Comparison of ENCODE assay signal across 15 mouse cellular contexts in genomic region chr2:77220960-77221359, GRCm38 (mm10). TPM values are rescaled to one million over a fixed set of nuclear protein-coding genes. Genes with fewer than 3 reads are reported as not detected.
DNase-seq lines count a peak whose midpoint lies in the region; ATAC-seq and TF ChIP-seq lines count a peak whose summit lies in the region.
"Had no signal": no experiment of that assay in that cellular context is flagged by ENCODE, and none has a peak within 500 bp of the region (broad histone marks: within the 10 kb centered on the region; RNA-seq: fewer than 3 reads in every experiment).

No protein-coding gene starts in this region.

- no peak for TF ChIP-seq CTCF in brain, embryonic 14.5 days (IDR thresholded peaks at IDR 0.05; ENCODE audit: borderline replicate concordance, extremely low read depth, insufficient read depth, insufficient read length)
- no peak for TF ChIP-seq CTCF in gastrocnemius, adult 2 months (IDR thresholded peaks at IDR 0.05)

- no peaks in the 10 kb centered on the region for H3K4me1 ChIP-seq in embryonic facial prominence, embryonic 14.5 days (ENCODE audit: control insufficient read depth, insufficient read depth, low read length)
- no peaks in the 10 kb centered on the region for H3K4me1 ChIP-seq in embryonic facial prominence, embryonic 10.5 days

- intact Hi-C loops in gastrocnemius, adult 2 months (cut with DNase I): no loop called here

- peak; percentile 22 for DNase-seq in embryonic facial prominence, embryonic 14.5 days (ENCODE audit: low spot score)
- no peak for DNase-seq in embryonic facial prominence, embryonic 10.5 days (ENCODE audit: low spot score)
- DNase-seq in left cerebral cortex, adult 11 months (ENCODE audit: low spot score): peak; percentile 33
- DNase-seq in left cerebral cortex, adult 8-10 months (ENCODE audit: low spot score in 2 of 2): no peak
- DNase-seq in brain, embryonic 14.5 days (ENCODE audit: low read depth): peak; percentile 50
- DNase-seq in gastrocnemius, adult 2 months: no peak
- DNase-seq in gastrocnemius, postnatal 4 days (ENCODE audit: low spot score in 2 of 2): no peak
- DNase-seq: adrenal gland, adult 8-10 months; heart, adult 18-20 months; heart, postnatal 10 days had no signal

- H3K27ac ChIP-seq in embryonic facial prominence, embryonic 14.5 days (replicated peaks; ENCODE audit: low read depth, low read length): no peak overlapping the region
- no peak overlapping the region for H3K27ac ChIP-seq in embryonic facial prominence, embryonic 10.5 days (replicated peaks)
- no peak overlapping the region for H3K27ac ChIP-seq in gastrocnemius, adult 2 months
- H3K27ac ChIP-seq: embryonic facial prominence, embryonic 13.5 days; kidney, postnatal 0 days had no signal

- H3K36me3 ChIP-seq in embryonic facial prominence, embryonic 14.5 days (ENCODE audit: control insufficient read depth, insufficient read depth, low read length): peaks cover 19% of the 10 kb centered on the region; the same call in 1 of the 2 replicates
- H3K36me3 ChIP-seq in embryonic facial prominence, embryonic 10.5 days (replicated peaks): peaks cover 30% of the 10 kb centered on the region
- H3K36me3 ChIP-seq in myocyte (ENCODE audit: control insufficient read depth, insufficient read depth): peaks cover 13% of the 10 kb centered on the region

- no peaks in the 10 kb centered on the region for H3K9me3 ChIP-seq in embryonic facial prominence, embryonic 14.5 days (ENCODE audit: control insufficient read depth, low read length)
- no peaks in the 10 kb centered on the region for H3K9me3 ChIP-seq in embryonic facial prominence, embryonic 10.5 days
- H3K9me3 ChIP-seq: embryonic facial prominence, embryonic 13.5 days had no signal

- TF ChIP-seq POLR2A in brain, embryonic 14.5 days (IDR thresholded peaks at IDR 0.05; ENCODE audit: borderline replicate concordance, extremely low read depth, insufficient read depth, insufficient read length, poor library complexity, severe bottlenecking): no peak
- no peak for TF ChIP-seq POLR2A in myocyte (IDR thresholded peaks at IDR 0.05; ENCODE audit: insufficient read length, low read depth)

- H3ac ChIP-seq in myocyte (ENCODE audit: control insufficient read depth, insufficient read length): no peak overlapping the region

- H3K4me2 ChIP-seq in embryonic facial prominence, embryonic 14.5 days (ENCODE audit: low read depth, low read length): no peak overlapping the region
- H3K4me2 ChIP-seq in myocyte (ENCODE audit: low read depth): no peak overlapping the region
- H3K4me2 ChIP-seq: embryonic facial prominence, embryonic 13.5 days; liver, embryonic 11.5 days had no signal

- WGBS in embryonic facial prominence, embryonic 14.5 days: 82% methylated on average over 2 of the region's 2 CpGs
- WGBS in embryonic facial prominence, embryonic 10.5 days: 85% methylated on average over 2 of the region's 2 CpGs

- H3K4me3 ChIP-seq in embryonic facial prominence, embryonic 14.5 days (ENCODE audit: low read depth, low read length): no peak overlapping the region
- H3K4me3 ChIP-seq in embryonic facial prominence, embryonic 10.5 days: no peak overlapping the region
- no peak overlapping the region for H3K4me3 ChIP-seq in myocyte
- H3K4me3 ChIP-seq in gastrocnemius, adult 2 months: no peak overlapping the region
- H3K4me3 ChIP-seq: embryonic facial prominence, embryonic 13.5 days had no signal

- H3K79me2 ChIP-seq in myocyte (ENCODE audit: control insufficient read depth, insufficient read depth): no peaks in the 10 kb centered on the region

- no peak for ATAC-seq in embryonic facial prominence, embryonic 14.5 days (ENCODE audit: low read depth)
- ATAC-seq: inflammation-experienced regulatory T-cells, adult 6 months had no signal

- H3K27me3 ChIP-seq in embryonic facial prominence, embryonic 14.5 days (replicated peaks; ENCODE audit: control insufficient read depth, insufficient read depth, low read length): no peaks in the 10 kb centered on the region
- H3K27me3 ChIP-seq in embryonic facial prominence, embryonic 10.5 days (replicated peaks; ENCODE audit: low read depth, poor library complexity, severe bottlenecking): no peaks in the 10 kb centered on the region
- no peaks in the 10 kb centered on the region for H3K27me3 ChIP-seq in myocyte (ENCODE audit: control insufficient read depth, insufficient read depth, insufficient read length)
- H3K27me3 ChIP-seq: embryonic facial prominence, embryonic 13.5 days had no signal

- no peak overlapping the region for H3K9ac ChIP-seq in embryonic facial prominence, embryonic 14.5 days (ENCODE audit: low read depth, low read length)
- H3K9ac ChIP-seq: embryonic facial prominence, embryonic 13.5 days had no signal

TF ChIP-seq in myocyte, 11 proteins besides CTCF, POLR2A, EP300 and RAD21:
- TF ChIP-seq MAX (IDR thresholded peaks at IDR 0.05; ENCODE audit: low read depth): no peak
- peak in 2 of 3 experiments; percentile 3 to 11 for TF ChIP-seq MYOD1 (IDR thresholded peaks at IDR 0.05; ENCODE audit: control insufficient read depth in 1 of 3, insufficient read length in 2 of 3, low read depth in 2 of 3)
- peak in 1 of 3 experiments; percentile 13 for TF ChIP-seq MYOG (IDR thresholded peaks at IDR 0.05; ENCODE audit: control insufficient read depth in 1 of 3, insufficient read depth in 1 of 3, insufficient read length in 2 of 3, low read depth in 2 of 3)
- no peak for TF ChIP-seq REST (IDR thresholded peaks at IDR 0.05; ENCODE audit: insufficient read depth, insufficient read length)
TF ChIP-seq in myocyte: peak in this region for 2.

RNA-seq across cellular contexts. Expression of gene Ccdc141, which starts 50.5 kb away (rescaled TPM):
- polyA plus RNA-seq in embryonic facial prominence, embryonic 14.5 days (2014; fragmentation: Nextera tagmentation; extraction: Ambion mirVana): 26.4 and 31.2 TPM in 2 replicates
- polyA plus RNA-seq in embryonic facial prominence, embryonic 10.5 days (2016; fragmentation: Nextera tagmentation; extraction: Ambion mirVana): 4.8 and 6.5 TPM in 2 replicates
- total RNA-seq in left cerebral cortex, adult 8-10 months (2022): 10 to 100 TPM; 19.5 to 27.3 (median 21.1) TPM
- 3.8 and 5.1 TPM in 2 replicates for polyA plus RNA-seq in brain, embryonic 14.5 days (2012; rRNA removed)
- polyA plus RNA-seq in myocyte (2012; fragmentation: generic; extraction: Trizol): 43.2 TPM
- 1 to 10 TPM; 5.4 to 6.5 TPM for total RNA-seq in gastrocnemius, adult 2 months (2021)
- 100 to 1,000 TPM; 101 to 119 TPM for total RNA-seq in gastrocnemius, postnatal 4 days (2021)

RNA-seq across cellular contexts. Expression of gene Sestd1, which starts 59.4 kb away (rescaled TPM):
- polyA plus RNA-seq in embryonic facial prominence, embryonic 14.5 days (2014; fragmentation: Nextera tagmentation; extraction: Ambion mirVana): 19.6 and 20.4 TPM in 2 replicates
- polyA plus RNA-seq in embryonic facial prominence, embryonic 10.5 days (2016; fragmentation: Nextera tagmentation; extraction: Ambion mirVana): 23.0 and 25.0 TPM in 2 replicates
- 10 to 100 TPM; 47.9 to 50.4 (median 49.7) TPM for total RNA-seq in left cerebral cortex, adult 8-10 months (2022)
- polyA plus RNA-seq in brain, embryonic 14.5 days (2012; rRNA removed): 46.6 and 60.2 TPM in 2 replicates
- polyA plus RNA-seq in myocyte (2012; fragmentation: generic; extraction: Trizol): 11.3 TPM
- 10 to 100 TPM in 1 of 2 experiments, 1 to 10 TPM in 1; 9.8 to 10.3 TPM for total RNA-seq in gastrocnemius, adult 2 months (2021)
- total RNA-seq in gastrocnemius, postnatal 4 days (2021): 10 to 100 TPM; 25.3 to 30.0 TPM

Comparison
In these comparisons a context has a peak if more than half of its experiments do, and no peak if none do; other contexts are left out.
1. DNase-seq: peak in embryonic facial prominence, embryonic 14.5 days (single experiment), left cerebral cortex, adult 11 months (single experiment) and brain, embryonic 14.5 days (single experiment); none in embryonic facial prominence, embryonic 10.5 days (single experiment), left cerebral cortex, adult 8-10 months (0 of 2), gastrocnemius, adult 2 months (single experiment) and gastrocnemius, postnatal 4 days (0 of 2).